Mouse (Mus musculus): Measurements from ENCODE around the gene Gpatch2.
A peak's percentile ranks its signal among the peaks of the same experiment; 100 is the strongest.

Gpatch2 gene

DNA sequence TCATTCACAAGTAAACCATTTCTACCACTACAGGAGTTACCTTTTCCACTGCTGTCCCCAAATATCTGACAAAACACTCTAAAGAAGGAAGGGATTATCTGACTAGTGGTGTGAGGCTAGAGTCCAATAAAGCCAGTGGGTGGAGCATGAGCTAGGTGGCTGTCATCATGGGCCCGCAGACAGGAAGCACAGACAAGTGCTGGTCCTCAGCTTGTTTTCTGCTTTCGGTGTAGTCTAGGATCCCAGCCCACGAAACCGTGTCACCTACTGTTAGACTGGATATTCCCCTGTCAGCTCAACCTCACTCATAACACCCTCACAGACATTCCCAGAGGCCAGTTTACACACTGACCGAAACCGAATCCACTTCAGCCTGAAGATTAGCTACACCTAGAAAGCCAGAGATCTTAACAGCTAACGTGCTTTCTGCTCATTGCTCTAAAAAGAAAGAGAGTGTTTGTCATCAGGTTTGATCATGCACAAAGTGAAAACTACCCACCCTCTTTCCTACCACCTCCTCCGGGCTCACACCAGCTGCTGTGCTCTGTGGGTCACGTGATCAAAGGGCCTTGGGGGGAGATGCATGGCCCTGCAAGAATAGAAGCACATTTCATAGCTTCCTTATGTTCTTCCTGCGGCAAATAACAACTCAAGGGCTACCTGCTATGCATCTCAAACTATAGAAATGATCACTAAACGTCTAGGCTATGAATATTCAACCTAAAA lies 161.8 kb downstream of the Gpatch2 start:
- DNase-seq: peak; percentile 37

DNA sequence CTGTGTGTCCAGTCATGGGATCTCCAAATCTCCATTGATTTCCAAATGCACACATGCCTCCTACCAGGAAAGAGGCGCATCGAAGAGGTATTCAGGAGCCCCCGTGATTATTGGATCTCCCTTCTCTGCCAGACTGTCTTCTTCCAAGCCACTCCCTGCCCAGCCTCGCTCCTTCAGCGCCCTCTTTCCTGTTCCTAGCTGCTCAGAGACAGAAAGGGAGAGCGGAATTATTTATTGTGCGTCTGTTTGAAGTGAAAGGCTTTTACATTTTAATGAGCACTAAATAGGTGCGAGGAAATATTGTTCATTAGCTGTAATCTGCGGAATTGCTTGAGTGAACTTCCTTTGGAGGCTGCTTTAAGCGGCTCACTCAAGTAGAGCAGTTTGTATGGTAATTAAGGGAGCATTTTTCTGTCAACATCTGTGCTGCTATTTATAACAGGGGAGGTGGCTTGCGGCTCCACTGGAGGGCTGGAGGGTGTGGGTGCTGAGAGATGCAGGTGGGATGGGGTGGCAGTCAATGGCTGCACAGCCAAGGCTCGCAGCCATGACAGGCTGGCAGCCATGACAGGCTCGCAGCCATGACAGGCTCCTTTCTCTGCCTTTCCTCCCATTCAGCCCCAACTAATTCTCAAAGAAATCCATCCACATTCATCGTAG lies 162.7 kb downstream of the Gpatch2 start:
- peak; percentile 41 for DNase-seq

DNA sequence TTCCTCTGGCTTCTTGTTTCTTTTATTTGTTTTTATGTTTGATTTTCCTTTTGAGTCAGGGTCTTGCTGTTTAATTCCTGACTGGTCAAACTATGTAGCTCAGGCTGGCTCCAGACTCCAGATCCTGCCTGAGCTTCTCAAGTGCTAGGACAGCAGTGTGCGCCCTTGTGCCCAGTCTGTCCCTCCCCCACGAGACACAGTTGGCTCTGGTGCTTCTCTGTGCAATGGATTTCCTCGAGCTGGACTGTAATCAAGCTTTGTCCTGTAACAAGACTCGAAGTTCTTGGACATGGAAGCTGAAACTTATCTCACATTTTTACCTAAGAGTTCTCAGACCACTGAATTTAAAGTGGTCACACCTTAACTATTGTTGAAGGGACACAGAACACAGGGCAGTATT lies 174.2 kb downstream of the Gpatch2 start:
- no peak for DNase-seq

DNA sequence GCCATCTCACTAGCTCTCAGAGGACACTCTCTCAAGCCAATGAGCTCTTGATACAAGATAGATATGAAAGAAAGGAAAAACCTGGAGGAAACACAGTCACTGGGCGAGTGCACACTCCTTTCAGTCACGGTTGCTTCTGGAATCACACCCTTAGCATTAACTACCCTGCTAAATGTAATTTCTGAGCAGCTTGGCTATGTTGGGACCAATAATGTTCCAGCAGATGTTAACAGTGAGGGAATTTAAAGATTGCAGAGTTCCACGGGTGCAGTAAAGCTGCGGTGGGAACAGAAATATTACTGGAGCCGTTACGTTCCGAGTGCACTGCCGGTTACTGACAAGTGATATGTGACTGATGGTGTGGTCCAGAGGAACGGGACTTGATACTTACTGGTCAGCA lies 185.5 kb downstream of the Gpatch2 start:
- DNase-seq: no peak
